Mouse (Mus musculus) midbrain, embryonic 16.5 days (tissue): ENCODE results near the gene Xcl1. TPM values are rescaled to one million over a fixed set of nuclear protein-coding genes. Genes with fewer than 3 reads are reported as not detected.
"Not testable (repeated sequence)": the region's sequence is repeated elsewhere in the genome, so short reads cannot be mapped to it uniquely, and the experiment has no call there.

ENCODE experiments used
- ATAC-seq: fragments of 200-750 bp; cut with Nextera tagmentation; 2 replicates; pipeline ENCODE4 v1.8.0; 2017; ENCODE audit warnings: moderate TSS enrichment
- H3K27ac ChIP-seq: fragments of 300-500 bp; sonication (generic); 2 replicates; pipeline ENCODE4 v1.5.1; 2014; ENCODE audit warnings: mild to moderate bottlenecking, low read length, mixed read lengths
- H3K27me3 ChIP-seq: fragments of 300-500 bp; sonication (generic); 2 replicates; pipeline ENCODE4 v1.6.1; 2014; ENCODE audit warnings: low read depth, low read length, mixed read lengths; ENCODE audit not compliant: control insufficient read depth, insufficient read depth
- H3K36me3 ChIP-seq: fragments of 300-500 bp; sonication (generic); 2 replicates; pipeline ENCODE4 v1.6.1; 2014; ENCODE audit warnings: mild to moderate bottlenecking, low read length, moderate library complexity, mixed read lengths; ENCODE audit not compliant: control insufficient read depth, insufficient read depth
- H3K4me1 ChIP-seq: fragments of 300-500 bp; sonication (generic); 2 replicates; pipeline ENCODE4 v1.6.1; 2014; ENCODE audit warnings: mild to moderate bottlenecking, low read length, mixed read lengths; ENCODE audit not compliant: control insufficient read depth, insufficient read depth
- H3K4me2 ChIP-seq: fragments of 300-500 bp; sonication (generic); 2 replicates; pipeline ENCODE4 v1.6.1; 2014; ENCODE audit warnings: mild to moderate bottlenecking, low read length, mixed read lengths
- H3K4me3 ChIP-seq: fragments of 300-500 bp; sonication (generic); 2 replicates; pipeline ENCODE4 v1.5.1; 2014; ENCODE audit warnings: low read depth, mild to moderate bottlenecking, low read length, moderate library complexity, mixed read lengths
- H3K9ac ChIP-seq: fragments of 300-500 bp; sonication (generic); 2 replicates; pipeline ENCODE4 v1.6.1; 2014; ENCODE audit warnings: low read depth, low read length, mixed read lengths
- H3K9me3 ChIP-seq: fragments of 300-500 bp; sonication (generic); replicated peaks from 2 replicates; pipeline ENCODE4 v1.6.1; 2014; ENCODE audit warnings: mild to moderate bottlenecking, low read length, mixed read lengths; ENCODE audit not compliant: control insufficient read depth, poor library complexity, severe bottlenecking
- WGBS: fragments of 180-500 bp; shearing (Covaris S2); extraction: QIAGEN DNeasy Blood & Tissue Kit; methylation state at CpG from one replicate; pipeline ENCODE4 v1.1.7; 2014; 5-methylcytosine and 5-hydroxymethylcytosine counted together
- polyA plus RNA-seq: library from polyadenylated mRNA; unstranded; fragments of >200 nt; fragmentation: Nextera tagmentation; extraction: Ambion mirVana; gene quantifications from 2 replicates; pipeline ENCODE4 v1.2.1, GENCODE M21; 2015

Xcl1 gene
- polyA plus RNA-seq = not detected in 2 replicates

DNA sequence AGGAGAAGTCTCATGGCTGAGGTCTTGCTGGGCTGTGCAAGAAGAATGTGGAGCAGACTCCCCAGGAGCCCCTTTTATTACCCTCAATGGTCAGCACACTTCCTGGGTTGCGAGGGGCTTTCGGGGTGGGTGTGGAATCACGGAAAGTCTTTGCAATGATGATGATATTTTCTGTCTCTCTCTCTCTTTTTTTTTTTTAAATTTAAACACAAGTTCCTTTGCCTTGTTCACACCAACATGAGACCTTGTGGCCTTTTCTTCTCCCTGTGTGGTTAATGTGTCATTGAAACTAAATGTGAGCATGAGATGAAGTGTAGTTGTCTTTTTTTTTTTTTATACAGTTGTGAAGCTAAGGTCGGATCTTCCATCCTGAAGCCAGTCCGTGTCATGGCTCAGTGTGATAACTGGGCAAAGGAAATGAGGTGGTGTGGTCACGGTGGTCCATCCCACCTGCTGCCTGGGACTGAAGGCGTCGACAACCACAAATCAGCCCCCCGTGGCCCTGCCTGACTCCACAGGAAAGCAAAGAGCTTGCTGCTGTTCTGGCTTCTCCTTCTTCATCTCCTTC is at the start of gene Xcl1:
TSS of gene Xcl1 (minus strand) at position 51 of the 568 bp plus-strand sequence.
- no peaks in the 10 kb centered on the region for H3K9me3 ChIP-seq
- no peaks in the 10 kb centered on the region for H3K27me3 ChIP-seq
- WGBS = 82% methylated on average over 9 of the region's 9 CpGs
- no peaks in the 10 kb centered on the region for H3K36me3 ChIP-seq
- H3K4me3 ChIP-seq = no peak within 1 kb of the TSS
- H3K4me1 ChIP-seq = no peaks in the 10 kb centered on the region
- H3K4me2 ChIP-seq = no peak within 1 kb of the TSS
- no peak for ATAC-seq
- no peak within 1 kb of the TSS for H3K27ac ChIP-seq
- H3K9ac ChIP-seq = no peak within 1 kb of the TSS

DNA sequence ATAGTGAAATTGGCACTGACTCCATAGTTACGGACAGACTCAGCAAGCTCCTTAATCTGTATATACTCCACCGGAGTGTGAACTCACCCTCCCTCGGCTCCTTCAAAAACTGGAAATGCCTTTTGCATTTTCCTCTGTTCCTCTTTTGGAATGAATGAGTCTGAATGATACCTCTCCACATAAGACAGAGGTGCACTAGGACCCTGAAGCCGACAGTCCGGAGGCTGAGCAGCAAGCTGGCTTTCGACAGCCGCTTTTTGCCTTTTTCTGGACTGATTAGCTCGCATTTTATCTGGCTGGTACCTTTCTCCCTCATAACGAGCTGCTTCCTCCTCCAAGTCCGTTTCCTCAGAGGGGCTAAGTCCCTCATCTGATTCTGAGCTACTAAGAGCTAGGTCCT is 49.4 kb upstream of the Xcl1 start:
- H3K4me3 ChIP-seq, H3K4me2 ChIP-seq, ATAC-seq, H3K27ac ChIP-seq, H3K27me3 ChIP-seq, H3K4me1 ChIP-seq, H3K9ac ChIP-seq, H3K36me3 ChIP-seq, H3K9me3 ChIP-seq: not testable (repeated sequence)
- 93% methylated on average over 10 of the region's 10 CpGs for WGBS

DNA sequence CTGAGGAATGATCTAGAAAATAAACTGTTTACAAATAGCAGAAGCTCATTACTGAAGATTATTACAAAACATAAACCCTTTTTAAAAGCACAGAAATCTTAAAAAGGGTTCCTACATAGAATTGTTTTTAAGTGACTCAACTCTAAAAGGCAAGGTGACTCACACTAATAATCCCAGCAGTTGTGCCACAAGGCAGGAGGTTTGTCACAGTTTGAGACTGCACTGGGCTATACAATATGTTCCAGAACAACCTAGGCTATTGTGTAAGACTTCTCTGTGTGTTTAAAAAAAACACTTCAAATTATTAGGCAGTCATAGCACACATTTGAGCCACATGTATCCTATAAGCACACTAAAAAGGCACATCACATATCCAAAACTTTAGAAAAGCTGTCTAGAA is 42.0 kb upstream of the Xcl1 start:
- Histone ChIP-seq H3K4me2 (no peak overlapping the region), H3K4me1 (peaks cover 5% of the 10 kb centered on the region; the same call in 1 of the 2 replicates), H3K27ac (no peak overlapping the region), H3K27me3 (no peaks in the 10 kb centered on the region), H3K9me3 (no peaks in the 10 kb centered on the region), H3K9ac (no peak overlapping the region), H3K36me3 (no peaks in the 10 kb centered on the region), H3K4me3 (no peak overlapping the region)
- ATAC-seq = no peak

DNA sequence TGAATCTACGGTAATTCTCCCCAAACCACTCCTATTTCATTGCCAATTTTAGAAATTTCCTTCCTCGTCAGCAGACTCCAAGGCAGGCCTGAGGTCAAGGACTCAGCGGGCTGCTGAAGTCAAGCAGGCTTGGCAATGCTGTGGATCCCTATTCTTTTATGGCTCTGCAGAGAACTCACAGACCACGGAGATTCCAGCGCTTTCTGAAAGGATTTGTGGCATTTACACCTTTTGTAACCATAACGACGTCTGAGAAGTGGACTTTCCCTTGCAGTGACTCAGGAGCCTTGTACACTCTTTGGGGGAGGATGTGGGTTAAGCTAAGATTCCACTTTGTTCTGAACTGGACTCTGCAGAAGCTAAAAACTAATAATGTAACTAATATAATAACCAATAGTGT is 40.4 kb upstream of the Xcl1 start:
- no peak overlapping the region for H3K4me3 ChIP-seq
- ATAC-seq = no peak
- 77% methylated on average over 7 of the region's 7 CpGs for WGBS

DNA sequence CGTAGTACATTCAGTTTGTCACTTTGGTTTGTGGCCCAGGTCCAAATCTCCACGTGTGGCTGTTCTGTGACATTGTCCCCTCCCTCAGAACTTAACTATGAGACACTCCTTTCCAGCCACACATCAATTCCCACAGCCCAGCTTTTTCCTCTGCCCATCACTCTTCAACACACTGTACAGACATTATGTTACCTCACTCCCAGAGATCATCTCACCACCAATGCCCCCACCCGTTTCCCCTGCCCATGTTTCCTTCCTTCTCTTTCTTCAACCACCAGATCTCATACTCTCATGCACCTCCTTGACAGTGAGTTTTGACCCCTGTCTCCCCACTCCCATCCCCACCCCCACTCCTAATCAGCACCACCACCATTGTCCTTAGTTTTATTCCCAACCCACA is 39.9 kb upstream of the Xcl1 start:
- no peak overlapping the region for H3K4me3 ChIP-seq
- no peaks in the 10 kb centered on the region for H3K27me3 ChIP-seq
- no peak overlapping the region for H3K27ac ChIP-seq
- no peaks in the 10 kb centered on the region for H3K9me3 ChIP-seq
- WGBS = 88% methylated on average over 3 of the region's 3 CpGs
- H3K36me3 ChIP-seq = no peaks in the 10 kb centered on the region
- no peak overlapping the region for H3K4me2 ChIP-seq
- peaks cover 5% of the 10 kb centered on the region; the same call in 1 of the 2 replicates for H3K4me1 ChIP-seq
- no peak overlapping the region for H3K9ac ChIP-seq
- ATAC-seq = no peak

More for the DNA sequence above, 40.4 kb upstream of the Xcl1 start:
- Histone ChIP-seq H3K9ac (no peak overlapping the region), H3K36me3 (no peaks in the 10 kb centered on the region), H3K27ac (no peak overlapping the region), H3K4me2 (no peak overlapping the region), H3K27me3 (no peaks in the 10 kb centered on the region), H3K9me3 (no peaks in the 10 kb centered on the region), H3K4me1 (peaks cover 5% of the 10 kb centered on the region; the same call in 1 of the 2 replicates)

DNA sequence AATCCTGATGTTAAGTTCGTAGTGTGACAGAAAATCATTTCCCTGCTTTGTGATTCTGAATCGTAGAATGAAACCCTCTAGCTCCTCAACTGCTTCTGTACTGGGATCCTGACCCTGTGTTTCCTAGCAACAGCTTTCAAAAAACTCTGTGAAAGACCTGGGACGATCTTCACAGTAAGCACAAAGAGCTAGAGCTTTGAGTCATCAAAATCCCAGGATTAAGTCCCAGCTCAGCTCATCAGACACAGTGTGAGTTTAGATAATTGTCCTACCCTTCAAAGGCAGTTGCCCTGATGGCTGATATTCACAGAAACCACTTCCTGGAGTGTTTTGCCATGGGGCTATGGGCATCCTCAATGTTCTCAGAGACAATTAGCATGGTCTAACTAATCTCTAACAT is 38.5 kb upstream of the Xcl1 start:
- Histone ChIP-seq H3K4me3 (no peak overlapping the region), H3K36me3 (no peaks in the 10 kb centered on the region), H3K27ac (0 out of 2 replicates have a peak overlapping the region, but pooled peaks have one; percentile 39), H3K4me2 (no peak overlapping the region), H3K9ac (no peak overlapping the region), H3K4me1 (peaks cover 5% of the 10 kb centered on the region; the same call in 1 of the 2 replicates), H3K27me3 (no peaks in the 10 kb centered on the region), H3K9me3 (no peaks in the 10 kb centered on the region)
- 3% methylated on average over 3 of the region's 3 CpGs for WGBS
- ATAC-seq = peak; percentile 91

DNA sequence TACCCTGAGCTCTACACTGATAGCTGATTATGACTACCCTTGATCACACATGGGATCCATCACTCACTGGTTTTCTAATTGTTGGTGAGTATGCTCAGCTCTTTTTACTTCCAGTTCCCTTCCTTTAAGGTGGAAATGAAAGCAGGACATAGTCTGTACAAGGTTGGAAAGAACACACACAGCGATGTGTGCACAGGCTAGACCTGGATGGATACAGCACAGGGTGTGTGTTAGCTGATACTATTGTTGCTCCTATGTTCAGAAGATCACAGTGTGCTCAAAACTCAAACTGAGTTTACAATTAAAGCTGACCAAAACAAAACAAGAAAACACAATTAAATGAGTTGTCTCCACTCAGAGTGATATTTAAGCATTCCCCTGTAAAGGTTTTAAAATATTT is 38.0 kb upstream of the Xcl1 start:
- Histone ChIP-seq H3K4me2 (no peak overlapping the region), H3K4me3 (no peak overlapping the region), H3K4me1 (peaks cover 5% of the 10 kb centered on the region; the same call in 1 of the 2 replicates), H3K9ac (no peak overlapping the region), H3K9me3 (no peaks in the 10 kb centered on the region), H3K27ac (no peak overlapping the region), H3K27me3 (no peaks in the 10 kb centered on the region), H3K36me3 (no peaks in the 10 kb centered on the region)
- 0 out of 2 replicates have a peak, but pooled peaks have one; percentile 57 for ATAC-seq
- 74% methylated on average over 1 of the region's 1 CpGs for WGBS

DNA sequence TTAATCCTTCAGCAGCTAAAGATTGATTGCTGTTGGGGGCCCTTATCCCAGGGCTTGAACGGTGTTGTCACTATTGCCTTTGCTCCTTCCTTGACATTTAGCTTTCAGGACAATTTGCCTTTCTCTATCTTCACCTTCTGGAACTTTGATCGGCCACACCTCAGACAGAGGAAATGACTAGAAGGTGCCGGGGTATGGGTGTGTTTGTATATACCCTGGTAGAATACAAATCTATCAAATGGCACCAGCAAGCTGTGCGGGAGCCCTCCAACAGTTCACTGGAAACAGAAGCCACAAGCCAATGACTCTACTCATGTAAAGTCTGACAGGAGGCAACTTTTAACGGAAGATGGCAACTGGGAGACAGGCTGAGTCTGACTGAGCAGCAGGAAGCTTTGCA is 37.4 kb upstream of the Xcl1 start:
- no peak overlapping the region for H3K27ac ChIP-seq
- WGBS = 85% methylated on average over 5 of the region's 5 CpGs
- no peaks in the 10 kb centered on the region for H3K9me3 ChIP-seq
- no peaks in the 10 kb centered on the region for H3K36me3 ChIP-seq
- H3K9ac ChIP-seq = no peak overlapping the region
- no peak overlapping the region for H3K4me3 ChIP-seq
- peaks cover 5% of the 10 kb centered on the region; the same call in 1 of the 2 replicates for H3K4me1 ChIP-seq
- ATAC-seq = no peak
- no peak overlapping the region for H3K4me2 ChIP-seq
- no peaks in the 10 kb centered on the region for H3K27me3 ChIP-seq

DNA sequence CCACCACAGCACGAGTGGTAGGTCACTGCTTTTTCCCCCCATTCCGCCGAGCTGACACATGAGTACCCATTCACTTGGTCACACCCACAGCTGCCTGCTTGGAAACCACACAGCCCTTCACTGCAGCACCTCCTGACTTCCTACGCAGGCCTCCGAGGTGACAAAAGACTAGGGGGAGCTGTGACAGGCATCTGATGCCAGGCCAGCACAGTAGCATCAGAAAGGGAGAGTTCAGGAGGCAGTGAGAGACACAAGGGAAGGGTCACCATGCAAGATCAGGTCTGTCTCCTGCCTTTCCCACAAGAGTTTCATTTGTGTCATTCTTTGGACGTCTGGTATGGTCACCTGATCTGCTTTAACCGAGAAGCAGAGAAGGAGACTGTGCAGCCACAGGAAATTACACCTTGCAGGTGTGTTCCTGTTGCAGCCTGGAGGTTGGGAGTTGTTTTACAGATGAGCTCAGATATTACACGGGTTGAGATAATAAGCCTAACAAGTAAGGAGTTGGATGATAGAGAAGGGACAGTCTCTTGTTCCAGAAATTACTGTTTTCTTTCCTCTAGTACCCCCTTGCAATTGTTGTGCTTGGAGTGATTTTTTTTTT is 30.9 kb upstream of the Xcl1 start:
- H3K4me2 ChIP-seq = no peak overlapping the region
- no peak overlapping the region for H3K27ac ChIP-seq
- no peaks in the 10 kb centered on the region for H3K36me3 ChIP-seq
- WGBS = 59% methylated on average over 8 of the region's 8 CpGs
- no peaks in the 10 kb centered on the region for H3K27me3 ChIP-seq
- ATAC-seq = no peak
- no peak overlapping the region for H3K9ac ChIP-seq
- no peaks in the 10 kb centered on the region for H3K9me3 ChIP-seq
- no peak overlapping the region for H3K4me3 ChIP-seq
- H3K4me1 ChIP-seq = no peaks in the 10 kb centered on the region
